Mouse (Mus musculus) neural tube, embryonic 15.5 days (tissue): Measurements from ENCODE around the gene Rhag. TPM values are rescaled to one million over a fixed set of nuclear protein-coding genes. Genes with fewer than 3 reads are reported as not detected.

Experiments
- ATAC-seq: fragments of 200-750 bp; cut with Nextera tagmentation; 2 replicates; pipeline ENCODE4 v1.8.0; 2017; ENCODE audit warnings: mild to moderate bottlenecking, moderate TSS enrichment, moderate library complexity; ENCODE audit not compliant: low FRiP score
- H3K27ac ChIP-seq: fragments of 300-500 bp; sonication (generic); replicated peaks from 2 replicates; pipeline ENCODE4 v1.5.1; 2015; ENCODE audit warnings: mild to moderate bottlenecking, inconsistent platforms
- H3K27me3 ChIP-seq: fragments of 300-500 bp; sonication (generic); replicated peaks from 2 replicates; pipeline ENCODE4 v1.6.1; 2015; ENCODE audit warnings: inconsistent platforms
- H3K36me3 ChIP-seq: fragments of 300-500 bp; sonication (generic); 2 replicates; pipeline ENCODE4 v1.6.1; 2015; ENCODE audit warnings: inconsistent platforms
- H3K4me1 ChIP-seq: fragments of 300-500 bp; sonication (generic); 2 replicates; pipeline ENCODE4 v1.6.1; 2015; ENCODE audit warnings: inconsistent platforms
- H3K4me2 ChIP-seq: fragments of 300-500 bp; sonication (generic); 2 replicates; pipeline ENCODE4 v1.6.1; 2015; ENCODE audit warnings: inconsistent platforms, mild to moderate bottlenecking, moderate library complexity
- H3K4me3 ChIP-seq: fragments of 300-500 bp; sonication (generic); replicated peaks from 2 replicates; pipeline ENCODE4 v1.5.1; 2015; ENCODE audit warnings: mild to moderate bottlenecking, inconsistent platforms
- H3K9ac ChIP-seq: fragments of 300-500 bp; sonication (generic); replicated peaks from 2 replicates; pipeline ENCODE4 v1.6.1; 2015; ENCODE audit warnings: mild to moderate bottlenecking, inconsistent platforms
- H3K9me3 ChIP-seq: fragments of 300-500 bp; sonication (generic); replicated peaks from 2 replicates; pipeline ENCODE4 v1.6.1; 2016; ENCODE audit warnings: inconsistent platforms
- WGBS: fragments of 180-500 bp; shearing (Covaris S2); methylation state at CpG from one replicate; pipeline ENCODE4 v1.1.7; 2015; ENCODE audit warnings: mixed read lengths; 5-methylcytosine and 5-hydroxymethylcytosine counted together
- polyA plus RNA-seq: library from polyadenylated mRNA; unstranded; fragments of >200 nt; fragmentation: Nextera tagmentation; extraction: Ambion mirVana; gene quantifications from 2 replicates; pipeline ENCODE4 v1.2.1, GENCODE M21; 2015

The Rhag gene
- polyA plus RNA-seq, 1 experiment from 2014 or later: 0.18 TPM

DNA sequence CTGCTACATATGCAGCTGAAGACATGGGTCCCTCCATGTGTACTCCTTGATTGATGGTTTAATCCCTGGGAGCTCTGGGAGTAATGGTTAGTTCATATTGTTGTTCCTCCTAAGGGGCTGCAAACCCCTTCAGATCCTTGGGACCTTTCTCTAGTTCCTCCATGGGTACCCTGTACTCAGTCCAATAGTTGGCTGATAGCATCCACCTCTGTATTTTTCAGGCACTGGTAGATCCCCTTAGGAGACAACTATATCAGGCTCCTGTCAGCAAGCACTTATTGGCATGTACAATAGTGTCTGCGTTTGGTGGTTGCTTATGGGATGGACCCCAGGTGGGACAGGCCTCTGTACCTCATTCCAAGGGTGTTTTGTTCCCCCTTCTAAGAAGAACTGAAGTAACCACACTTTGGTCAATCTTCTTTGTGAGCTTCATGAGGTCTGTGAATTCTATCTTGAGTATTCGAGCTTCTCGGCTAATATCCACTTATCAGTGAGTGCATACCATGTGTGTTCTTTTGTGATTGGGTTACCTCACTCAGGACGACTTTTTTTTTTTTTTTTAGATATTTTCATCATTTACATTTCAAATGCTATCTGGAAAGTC, 6.5 kb downstream of the Rhag start:
- H3K4me1 ChIP-seq: no peaks in the 10 kb centered on the region
- WGBS: 84% methylated on average over 4 of the region's 4 CpGs
- ATAC-seq: no peak
- no peak overlapping the region for H3K4me2 ChIP-seq
- H3K9ac ChIP-seq: no peak overlapping the region
- H3K4me3 ChIP-seq: no peak overlapping the region
- H3K27ac ChIP-seq: no peak overlapping the region
- H3K27me3 ChIP-seq: no peaks in the 10 kb centered on the region
- no peaks in the 10 kb centered on the region for H3K9me3 ChIP-seq
- H3K36me3 ChIP-seq: no peaks in the 10 kb centered on the region

- H3K27ac ChIP-seq: no peak overlapping the region
- WGBS: 87% methylated on average over 9 of the region's 9 CpGs
- no peak overlapping the region for H3K4me3 ChIP-seq
- ATAC-seq: no peak
- H3K9ac ChIP-seq: no peak overlapping the region
- H3K4me2 ChIP-seq: no peak overlapping the region
- H3K9me3 ChIP-seq: no peaks in the 10 kb centered on the region
- H3K4me1 ChIP-seq: no peaks in the 10 kb centered on the region
- H3K36me3 ChIP-seq: no peaks in the 10 kb centered on the region
- H3K27me3 ChIP-seq: no peaks in the 10 kb centered on the region
Observed at GRCm38 (mm10) chr17:40821477-40821876, 10.6 kb downstream of the Rhag start.

GRCm38 (mm10) chr17:40823817-40824216, 12.9 kb downstream of the Rhag start:
- Histone ChIP-seq H3K9ac (no peak overlapping the region), H3K27me3 (no peaks in the 10 kb centered on the region), H3K36me3 (no peaks in the 10 kb centered on the region), H3K4me2 (no peak overlapping the region), H3K4me3 (no peak overlapping the region), H3K4me1 (no peaks in the 10 kb centered on the region), H3K27ac (no peak overlapping the region), H3K9me3 (no peaks in the 10 kb centered on the region)
- WGBS: 30% methylated on average over 4 of the region's 4 CpGs
- no peak for ATAC-seq

- no peaks in the 10 kb centered on the region for H3K36me3 ChIP-seq
- H3K27ac ChIP-seq: no peak overlapping the region
- 62% methylated on average over 8 of the region's 8 CpGs for WGBS
- no peaks in the 10 kb centered on the region for H3K4me1 ChIP-seq
- no peak overlapping the region for H3K4me3 ChIP-seq
- H3K27me3 ChIP-seq: no peaks in the 10 kb centered on the region
- no peak for ATAC-seq
- H3K4me2 ChIP-seq: no peak overlapping the region
- H3K9me3 ChIP-seq: no peaks in the 10 kb centered on the region
- H3K9ac ChIP-seq: no peak overlapping the region
Observed at GRCm38 (mm10) chr17:40824549-40824948, 13.6 kb downstream of the Rhag start.

GRCm38 (mm10) chr17:40831870-40832269, 20.9 kb downstream of the Rhag start:
- Histone ChIP-seq H3K4me1 (no peaks in the 10 kb centered on the region), H3K36me3 (no peaks in the 10 kb centered on the region), H3K9ac (no peak overlapping the region), H3K4me2 (no peak overlapping the region), H3K27ac (no peak overlapping the region), H3K4me3 (no peak overlapping the region), H3K27me3 (no peaks in the 10 kb centered on the region), H3K9me3 (no peaks in the 10 kb centered on the region)
- ATAC-seq: no peak
- 53% methylated on average over 2 of the region's 2 CpGs for WGBS

DNA sequence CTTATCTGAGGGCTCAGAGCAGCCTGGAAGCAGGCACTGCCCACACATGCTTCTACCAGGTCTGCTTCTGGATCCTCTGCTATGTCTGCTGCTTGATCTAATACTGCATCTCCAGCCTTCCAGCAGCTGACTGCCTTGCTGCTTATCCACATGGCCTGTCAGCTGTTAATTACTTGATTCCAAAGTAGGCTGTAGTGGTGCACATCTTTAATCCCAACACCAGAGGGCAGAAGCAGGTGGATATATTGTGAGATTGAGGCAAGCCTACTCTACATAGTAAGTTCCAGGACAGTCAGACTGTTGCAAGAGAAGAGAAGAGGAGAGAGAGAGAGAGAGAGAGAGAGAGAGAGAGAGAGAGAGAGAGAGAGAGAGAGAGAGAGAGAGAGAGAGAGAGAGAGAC, 26.4 kb downstream of the Rhag start:
- Histone ChIP-seq H3K9ac (no peak overlapping the region), H3K27me3 (no peaks in the 10 kb centered on the region), H3K4me2 (no peak overlapping the region), H3K27ac (no peak overlapping the region), H3K9me3 (no peaks in the 10 kb centered on the region), H3K36me3 (no peaks in the 10 kb centered on the region), H3K4me1 (no peaks in the 10 kb centered on the region), H3K4me3 (no peak overlapping the region)
- no peak for ATAC-seq

- H3K9ac ChIP-seq: no peak overlapping the region
- H3K27me3 ChIP-seq: no peaks in the 10 kb centered on the region
- H3K9me3 ChIP-seq: no peaks in the 10 kb centered on the region
- ATAC-seq: no peak
- no peaks in the 10 kb centered on the region for H3K4me1 ChIP-seq
- no peak overlapping the region for H3K27ac ChIP-seq
- no peak overlapping the region for H3K4me2 ChIP-seq
- no peaks in the 10 kb centered on the region for H3K36me3 ChIP-seq
- no peak overlapping the region for H3K4me3 ChIP-seq
Observed at GRCm38 (mm10) chr17:40855065-40855464, 44.1 kb downstream of the Rhag start.

DNA sequence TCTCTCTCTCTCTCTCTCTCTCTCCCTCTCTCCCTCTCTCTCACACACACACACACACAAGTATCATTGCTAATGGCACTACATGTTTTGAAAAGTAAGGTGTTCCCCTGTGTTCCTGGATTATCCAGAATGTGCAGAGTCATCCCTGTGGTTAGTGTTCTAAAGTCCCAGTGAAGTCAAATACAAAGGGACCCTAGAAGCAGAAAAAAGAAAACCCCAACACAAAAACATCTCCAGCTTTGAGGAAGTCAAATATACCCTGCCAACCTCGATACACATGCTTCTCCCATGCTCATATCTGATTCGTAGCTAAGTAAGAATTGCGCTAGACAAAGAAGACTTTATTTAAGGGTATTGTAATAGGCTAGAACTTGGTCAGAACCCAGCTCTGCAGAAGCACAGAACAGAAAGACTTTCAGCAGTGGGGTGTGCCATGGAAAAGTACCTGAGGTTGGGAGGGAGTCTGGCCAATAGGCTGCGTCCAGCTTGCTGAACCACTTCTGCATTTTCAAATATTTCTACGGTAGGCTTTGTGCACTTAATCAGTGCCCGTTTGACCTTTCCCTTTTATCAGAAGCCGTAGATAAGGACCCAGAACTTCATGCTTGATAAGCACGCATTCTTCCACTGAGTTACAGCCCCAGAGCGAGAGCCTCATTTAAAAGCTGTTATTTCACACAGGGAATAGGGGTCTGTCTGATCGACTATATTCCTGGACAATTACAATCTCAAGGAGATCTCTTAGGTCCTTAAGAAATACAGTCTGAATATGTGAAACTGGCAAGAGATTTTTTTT, 58.2 kb downstream of the Rhag start:
- H3K4me2 ChIP-seq: no peak overlapping the region
- 85% methylated on average over 10 of the region's 10 CpGs for WGBS
- H3K4me3 ChIP-seq: no peak overlapping the region
- H3K36me3 ChIP-seq: no peaks in the 10 kb centered on the region
- H3K27me3 ChIP-seq: no peaks in the 10 kb centered on the region
- no peak for ATAC-seq
- H3K9me3 ChIP-seq: no peaks in the 10 kb centered on the region
- H3K4me1 ChIP-seq: no peaks in the 10 kb centered on the region
- no peak overlapping the region for H3K27ac ChIP-seq
- no peak overlapping the region for H3K9ac ChIP-seq

GRCm38 (mm10) chr17:40872626-40873025, 61.7 kb downstream of the Rhag start:
- Histone ChIP-seq H3K9me3 (no peaks in the 10 kb centered on the region), H3K4me3 (no peak overlapping the region), H3K4me2 (no peak overlapping the region), H3K36me3 (no peaks in the 10 kb centered on the region), H3K9ac (no peak overlapping the region), H3K27ac (no peak overlapping the region), H3K27me3 (no peaks in the 10 kb centered on the region), H3K4me1 (no peaks in the 10 kb centered on the region)
- ATAC-seq: no peak
- 96% methylated on average over 6 of the region's 6 CpGs for WGBS

- Histone ChIP-seq H3K4me2 (no peak overlapping the region), H3K9me3 (no peaks in the 10 kb centered on the region), H3K27ac (no peak overlapping the region), H3K4me3 (no peak overlapping the region), H3K36me3 (no peaks in the 10 kb centered on the region), H3K27me3 (no peaks in the 10 kb centered on the region), H3K9ac (no peak overlapping the region), H3K4me1 (no peaks in the 10 kb centered on the region)
- WGBS: 43% methylated on average over 2 of the region's 2 CpGs
- ATAC-seq: no peak
Observed at GRCm38 (mm10) chr17:40873582-40874011, 62.7 kb downstream of the Rhag start.

DNA sequence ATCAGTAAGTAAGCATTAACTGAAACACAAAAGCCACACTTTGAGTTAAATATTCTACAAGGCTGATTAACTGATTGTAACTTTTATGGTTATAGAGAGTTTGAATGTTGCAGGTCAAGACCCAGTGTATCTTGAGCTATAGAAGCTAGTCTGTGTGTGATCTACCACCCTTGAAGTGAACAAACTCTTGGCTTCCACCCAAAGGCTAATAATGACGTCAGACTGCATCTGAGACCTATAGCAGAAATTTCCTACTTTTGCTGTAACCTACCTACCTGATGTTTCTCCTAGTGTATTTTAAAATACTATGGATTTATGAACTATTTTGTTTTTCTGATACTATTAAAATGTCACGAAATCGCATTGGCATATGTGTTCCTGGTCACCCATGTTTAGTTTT, 63.8 kb downstream of the Rhag start:
- ATAC-seq: no peak

DNA sequence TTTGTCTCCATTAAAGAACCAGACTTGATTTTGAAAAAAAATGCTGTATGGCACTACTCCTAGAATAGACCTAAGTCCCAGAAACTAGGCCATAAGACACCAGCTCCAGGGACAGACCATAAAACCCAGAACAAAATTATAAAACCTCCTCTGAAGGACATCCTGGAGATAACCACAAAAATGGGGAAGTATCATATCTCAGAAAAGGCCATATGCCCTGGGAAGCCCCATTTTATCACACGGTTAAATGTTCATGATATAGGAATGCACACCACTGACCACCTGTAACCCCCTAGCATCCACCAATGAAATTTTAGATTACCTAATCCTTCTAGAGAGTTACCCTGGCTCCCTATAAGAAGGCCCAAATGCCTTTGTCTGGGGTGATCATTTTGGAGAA, 64.6 kb downstream of the Rhag start:
- 89% methylated on average over 1 of the region's 1 CpGs for WGBS
- no peaks in the 10 kb centered on the region for H3K27me3 ChIP-seq
- H3K9ac ChIP-seq: no peak overlapping the region

More for the DNA sequence above, 63.8 kb downstream of the Rhag start:
- no peaks in the 10 kb centered on the region; the same call in 1 of the 2 replicates for H3K4me1 ChIP-seq
- 85% methylated on average over 3 of the region's 3 CpGs for WGBS
- no peak overlapping the region for H3K4me3 ChIP-seq
- H3K9ac ChIP-seq: no peak overlapping the region
- H3K36me3 ChIP-seq: no peaks in the 10 kb centered on the region
- no peaks in the 10 kb centered on the region for H3K27me3 ChIP-seq
- H3K9me3 ChIP-seq: no peaks in the 10 kb centered on the region
- H3K27ac ChIP-seq: no peak overlapping the region
- no peak overlapping the region for H3K4me2 ChIP-seq

More for the DNA sequence above, 64.6 kb downstream of the Rhag start:
- Histone ChIP-seq H3K36me3 (no peaks in the 10 kb centered on the region), H3K4me3 (no peak overlapping the region), H3K27ac (no peak overlapping the region), H3K9me3 (no peaks in the 10 kb centered on the region), H3K4me1 (peaks cover 4% of the 10 kb centered on the region), H3K4me2 (no peak overlapping the region)
- no peak for ATAC-seq
